Mouse (Mus musculus) cortical plate, adult 2 months (tissue): ENCODE data around the gene Resf1.

Experiments used
- CTCF ChIP-seq: fragments of 200-500 bp; IDR thresholded peaks from 2 replicates; pipeline ENCODE4 v1.5.1; 2011; ENCODE audit warnings: mild to moderate bottlenecking, control low read depth, low read length; ENCODE audit not compliant: insufficient read depth; ENCODE audit errors: extremely low read depth
- POLR2A ChIP-seq: fragments of 200-500 bp; IDR thresholded peaks from 2 replicates; pipeline ENCODE4 v1.6.1; 2011; ENCODE audit warnings: mild to moderate bottlenecking, low read length, control low read depth; ENCODE audit not compliant: insufficient read depth; ENCODE audit errors: extremely low read depth

- TF ChIP-seq CTCF (no peak), POLR2A (no peak)
Measured at GRCm38 (mm10) chr6:149267951-149268350, 41.3 kb upstream of the Resf1 start.
